Mouse (Mus musculus) left cerebral cortex, adult 2 months (tissue): ENCODE measurements at regions not wholly inside any gene's neighbourhood (a gene's known extent, or its start where the extent isn't known, plus 50 kb on each side); places are given as distances from the start of the nearest gene placed in this dataset.
A peak's percentile ranks its signal among the peaks of the same experiment; 100 is the strongest.

Source experiments
- DNase-seq, 2 experiments: peaks; one replicate each; pipeline ENCODE4 v3.0.0; 2021 to 2022; ENCODE audit warnings: low spot score in 2 of 2, mixed read lengths in 1 of 2; ENCODE audit errors: extremely low spot score in 1 of 2
- H3K27ac ChIP-seq: fragments of 200-600 bp; 2 replicates; pipeline ENCODE4 v1.8.1; 2022
- H3K4me3 ChIP-seq: fragments of 200-600 bp; 2 replicates; pipeline ENCODE4 v1.8.1; 2022
- CTCF ChIP-seq: fragments of 200-600 bp; IDR thresholded peaks from 2 replicates; pipeline ENCODE4 v1.8.1; 2022; ENCODE audit warnings: antibody characterized with exemption, mild to moderate bottlenecking, moderate library complexity
- intact Hi-C: fragments of 180-260 bp; cut with DNase I; formaldehyde crosslinking; loops from one replicate; pipeline ENCODE4 v1.15.1; 2025

- TF ChIP-seq CTCF, result no peak
- intact Hi-C loops, result no loop called here
- no peak overlapping the region for H3K4me3 ChIP-seq
- H3K27ac ChIP-seq, result no peak overlapping the region
- DNase-seq, result no peak
These were observed 224.7 kb upstream of the Pgrmc2 start for GRCm38 (mm10) chr3:41307400-41308028.

GRCm38 (mm10) chr3:41302805-41303204 is 220.0 kb upstream of the Pgrmc2 start:
- no peak for TF ChIP-seq CTCF
- Histone ChIP-seq H3K27ac (no peak overlapping the region), H3K4me3 (no peak overlapping the region)
- intact Hi-C loops, result no loop called here
- no peak for DNase-seq

- Histone ChIP-seq H3K27ac (no peak overlapping the region), H3K4me3 (no peak overlapping the region)
- no peak for DNase-seq
- TF ChIP-seq CTCF, result no peak
- intact Hi-C loops, result no loop called here
These were observed 215.9 kb upstream of the Pgrmc2 start for GRCm38 (mm10) chr3:41298776-41299175.

GRCm38 (mm10) chr3:41296152-41296809 is 213.4 kb upstream of the Pgrmc2 start:
- DNase-seq, result no peak
- TF ChIP-seq CTCF, result no peak
- intact Hi-C loops, result no loop called here
- H3K4me3 ChIP-seq, result no peak overlapping the region
- H3K27ac ChIP-seq, result no peak overlapping the region

GRCm38 (mm10) chr3:41295150-41295549 is 212.3 kb upstream of the Pgrmc2 start:
- no peak for DNase-seq
- intact Hi-C loops, result no loop called here
- no peak for TF ChIP-seq CTCF
- H3K4me3 ChIP-seq, result no peak overlapping the region
- no peak overlapping the region for H3K27ac ChIP-seq

GRCm38 (mm10) chr3:41290535-41291307 is 207.9 kb upstream of the Pgrmc2 start:
- intact Hi-C loops, result no loop called here
- H3K27ac ChIP-seq, result no peak overlapping the region

GRCm38 (mm10) chr3:41288735-41289134 is 205.9 kb upstream of the Pgrmc2 start:
- H3K27ac ChIP-seq, result no peak overlapping the region
- H3K4me3 ChIP-seq, result no peak overlapping the region
- intact Hi-C loops, result no loop called here
- TF ChIP-seq CTCF, result no peak
- DNase-seq, result no peak

More at GRCm38 (mm10) chr3:41290535-41291307, 207.9 kb upstream of the Pgrmc2 start:
- TF ChIP-seq CTCF, result no peak
- H3K4me3 ChIP-seq, result no peak overlapping the region
- no peak for DNase-seq

- TF ChIP-seq CTCF, result no peak
- DNase-seq, result no peak
- intact Hi-C loops, result no loop called here
- Histone ChIP-seq H3K4me3 (no peak overlapping the region), H3K27ac (no peak overlapping the region)
These were observed 205.2 kb upstream of the Pgrmc2 start for GRCm38 (mm10) chr3:41288066-41288465.

GRCm38 (mm10) chr3:41285336-41285735 is 202.5 kb upstream of the Pgrmc2 start:
- Histone ChIP-seq H3K27ac (no peak overlapping the region), H3K4me3 (no peak overlapping the region)
- TF ChIP-seq CTCF, result no peak
- intact Hi-C loops, result no loop called here
- DNase-seq, result no peak

- peak; percentile 18 to 19 for DNase-seq
- intact Hi-C loops, result no loop called here
- TF ChIP-seq CTCF, result no peak
These were observed 202.1 kb upstream of the Pgrmc2 start for GRCm38 (mm10) chr3:41284897-41285296.

GRCm38 (mm10) chr3:41282431-41283037 is 199.7 kb upstream of the Pgrmc2 start:
- DNase-seq, result no peak
- intact Hi-C loops, result no loop called here

More at GRCm38 (mm10) chr3:41284897-41285296, 202.1 kb upstream of the Pgrmc2 start:
- Histone ChIP-seq H3K4me3 (no peak overlapping the region), H3K27ac (no peak overlapping the region)

GRCm38 (mm10) chr3:41276096-41276495 is 193.2 kb upstream of the Pgrmc2 start:
- Histone ChIP-seq H3K27ac (no peak overlapping the region), H3K4me3 (no peak overlapping the region)
- TF ChIP-seq CTCF, result no peak
- intact Hi-C loops, result no loop called here
- DNase-seq, result no peak

More at GRCm38 (mm10) chr3:41282431-41283037, 199.7 kb upstream of the Pgrmc2 start:
- H3K27ac ChIP-seq, result no peak overlapping the region
- TF ChIP-seq CTCF, result no peak
- H3K4me3 ChIP-seq, result no peak overlapping the region
